Mouse (Mus musculus) liver, postnatal 0 days (tissue): ENCODE results near the gene Ogfod1. TPM values are rescaled to one million over a fixed set of nuclear protein-coding genes. Genes with fewer than 3 reads are reported as not detected.

Experiments
- ATAC-seq: fragments of 200-750 bp; cut with Nextera tagmentation; 2 replicates; pipeline ENCODE4 v1.8.0; 2017; ENCODE audit warnings: mild to moderate bottlenecking, moderate library complexity
- DNase-seq: peaks from one replicate; pipeline ENCODE4 v3.0.0-alpha.2; 2016
- H3K27ac ChIP-seq: fragments of 300-500 bp; sonication (generic); 2 replicates; pipeline ENCODE4 v1.5.1; 2014; ENCODE audit warnings: antibody characterized with exemption, moderate library complexity, mild to moderate bottlenecking, low read depth
- H3K27me3 ChIP-seq: fragments of 300-500 bp; sonication (generic); 2 replicates; pipeline ENCODE4 v1.6.1; 2014; ENCODE audit warnings: low read length, control low read depth, mixed read lengths; ENCODE audit not compliant: insufficient read depth
- H3K36me3 ChIP-seq: fragments of 300-500 bp; sonication (generic); replicated peaks from 2 replicates; pipeline ENCODE4 v1.6.1; 2014; ENCODE audit warnings: mild to moderate bottlenecking, control low read depth, low read length, moderate library complexity, mixed read lengths; ENCODE audit not compliant: insufficient read depth
- H3K4me1 ChIP-seq: fragments of 300-500 bp; sonication (generic); 2 replicates; pipeline ENCODE4 v1.6.1; 2014; ENCODE audit warnings: antibody characterized with exemption, mild to moderate bottlenecking, control low read depth; ENCODE audit not compliant: insufficient read depth
- H3K4me2 ChIP-seq: fragments of 300-500 bp; sonication (generic); 2 replicates; pipeline ENCODE4 v1.6.1; 2014; ENCODE audit warnings: low read depth, mild to moderate bottlenecking, low read length, moderate library complexity, mixed read lengths
- H3K4me3 ChIP-seq: fragments of 300-500 bp; sonication (generic); 2 replicates; pipeline ENCODE4 v1.5.1; 2014; ENCODE audit warnings: low read depth, low read length
- H3K9ac ChIP-seq: fragments of 300-500 bp; sonication (generic); replicated peaks from 2 replicates; pipeline ENCODE4 v1.6.1; 2014; ENCODE audit warnings: mild to moderate bottlenecking, moderate library complexity
- H3K9me3 ChIP-seq: fragments of 300-500 bp; sonication (generic); 2 replicates; pipeline ENCODE4 v1.6.1; 2016; ENCODE audit warnings: mild to moderate bottlenecking, control low read depth, low read length, mixed read lengths
- CTCF ChIP-seq: sonication (generic); IDR thresholded peaks from 2 replicates; pipeline ENCODE4 v1.5.1; 2016; ENCODE audit warnings: antibody characterized with exemption, low read depth
- EP300 ChIP-seq: IDR thresholded peaks from 2 replicates; pipeline ENCODE4 v1.6.1; 2016; ENCODE audit warnings: antibody characterized with exemption, low read depth, mild to moderate bottlenecking
- WGBS: fragments of 180-500 bp; shearing (Covaris S2); extraction: QIAGEN DNeasy Blood & Tissue Kit; methylation state at CpG from one replicate; pipeline ENCODE4 v1.1.7; 2014; ENCODE audit not compliant: insufficient replicate concordance; 5-methylcytosine and 5-hydroxymethylcytosine counted together
- polyA plus RNA-seq: library from polyadenylated mRNA; unstranded; fragments of >200 nt; fragmentation: Nextera tagmentation; extraction: Ambion mirVana; gene quantifications from 2 replicates; pipeline ENCODE4 v1.2.1, GENCODE M21; 2015

Ogfod1 gene
- polyA plus RNA-seq, 1 experiment from 2014 or later = 3.5 TPM

DNA sequence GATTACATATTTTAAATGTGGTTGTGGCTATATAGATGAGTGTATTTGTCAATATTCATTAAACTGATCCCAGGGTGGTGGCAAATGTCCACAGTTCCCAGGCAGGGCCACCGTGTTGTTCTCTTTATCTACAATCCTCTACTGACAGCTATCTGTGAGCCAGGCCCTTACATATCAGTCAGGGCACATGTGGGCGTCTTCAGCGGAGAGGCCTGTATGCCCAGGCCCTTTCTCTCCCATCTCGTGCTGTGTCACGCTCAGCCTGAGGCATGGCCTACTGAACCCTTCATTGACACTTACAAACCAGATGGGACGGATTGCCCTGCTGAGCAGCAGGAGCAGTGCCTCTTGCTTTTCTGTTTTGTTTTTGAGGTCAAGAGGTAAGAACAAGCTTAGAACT, 72.4 kb downstream of the Ogfod1 start:
- no peak overlapping the region for H3K4me3 ChIP-seq
- no peak overlapping the region; the same call in 1 of the 2 replicates for H3K4me2 ChIP-seq
- H3K27me3 ChIP-seq = no peaks in the 10 kb centered on the region
- no peaks in the 10 kb centered on the region for H3K9me3 ChIP-seq
- peak; percentile 54 for DNase-seq
- WGBS = 44% methylated on average over 6 of the region's 6 CpGs
- TF ChIP-seq EP300 (peak; percentile 73), CTCF (no peak)
- ATAC-seq = peak; percentile 97
- H3K9ac ChIP-seq = no peak overlapping the region
- peaks cover 20% of the 10 kb centered on the region for H3K4me1 ChIP-seq
- peak overlapping the region; percentile 71; the same call in 1 of the 2 replicates for H3K27ac ChIP-seq
- H3K36me3 ChIP-seq = no peaks in the 10 kb centered on the region

DNA sequence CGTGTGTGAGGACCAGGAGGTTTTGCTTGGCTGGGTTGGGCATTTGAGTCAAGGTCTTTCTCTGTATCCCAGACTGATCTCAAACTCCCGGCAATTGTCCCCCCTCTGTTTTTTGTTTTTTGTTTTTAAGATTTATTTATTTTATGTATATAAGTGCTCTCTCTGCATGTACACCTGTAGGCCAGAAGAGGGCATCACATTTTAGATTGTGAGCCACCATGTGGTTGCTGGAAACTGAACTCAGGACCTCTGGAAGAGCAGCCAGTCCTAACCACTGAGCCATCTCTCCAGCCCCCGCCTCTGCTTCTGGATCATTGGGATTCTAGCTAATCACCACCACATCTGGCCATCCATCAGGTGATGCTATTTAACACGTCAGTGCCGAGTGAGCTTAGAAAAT, 72.8 kb downstream of the Ogfod1 start:
- ATAC-seq (peak; percentile 40; the same call in 1 of the 2 replicates), DNase-seq (no peak)
- no peaks in the 10 kb centered on the region for H3K36me3 ChIP-seq
- peaks cover 20% of the 10 kb centered on the region for H3K4me1 ChIP-seq
- H3K4me3 ChIP-seq = no peak overlapping the region
- H3K9ac ChIP-seq = no peak overlapping the region
- no peak overlapping the region; the same call in 1 of the 2 replicates for H3K4me2 ChIP-seq
- 77% methylated on average over 5 of the region's 5 CpGs for WGBS
- H3K27me3 ChIP-seq = no peaks in the 10 kb centered on the region
- peak; percentile 35 for TF ChIP-seq CTCF
- no peak for TF ChIP-seq EP300
- peak overlapping the region; percentile 71; the same call in 1 of the 2 replicates for H3K27ac ChIP-seq
- H3K9me3 ChIP-seq = no peaks in the 10 kb centered on the region

DNA sequence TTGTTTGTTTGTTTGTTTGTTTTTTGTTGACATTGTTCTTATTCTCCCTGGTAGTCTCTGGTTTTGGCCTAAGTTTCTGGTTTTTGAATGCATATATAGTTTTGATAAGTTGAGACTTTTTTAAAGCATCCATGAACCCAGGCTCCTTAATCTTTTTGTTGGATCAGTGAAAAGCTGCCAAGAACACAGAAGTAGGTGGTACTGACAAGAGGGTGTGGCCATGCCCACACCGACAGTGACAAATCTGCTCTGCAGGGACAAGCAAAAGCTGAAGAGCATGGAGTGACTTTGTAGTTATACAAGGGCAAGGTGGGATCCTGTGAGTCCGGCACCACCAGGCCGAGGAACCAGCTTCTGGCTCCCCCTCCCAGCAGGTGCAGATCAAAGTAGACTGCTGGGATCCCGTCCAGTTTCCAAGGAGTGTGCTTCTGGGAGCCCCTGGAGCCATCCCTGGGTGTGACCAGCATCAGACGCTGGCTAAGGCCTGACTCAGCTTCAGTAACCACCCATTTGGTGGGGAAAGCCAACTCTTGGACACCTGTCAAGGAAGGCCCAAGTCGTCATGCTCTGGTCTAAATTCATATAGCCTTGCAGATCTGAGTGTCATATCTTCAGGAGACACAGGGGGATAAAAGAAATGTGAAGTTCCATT, 73.7 kb downstream of the Ogfod1 start:
- Histone ChIP-seq H3K36me3 (no peaks in the 10 kb centered on the region), H3K9me3 (no peaks in the 10 kb centered on the region), H3K4me2 (peak overlapping the region; percentile 46; the same call in 1 of the 2 replicates), H3K9ac (no peak overlapping the region), H3K27ac (peak overlapping the region; percentile 71; the same call in 1 of the 2 replicates), H3K4me1 (peaks cover 20% of the 10 kb centered on the region), H3K4me3 (no peak overlapping the region), H3K27me3 (no peaks in the 10 kb centered on the region)
- DNase-seq (no peak), ATAC-seq (no peak; the same call in 1 of the 2 replicates)
- no peak for TF ChIP-seq CTCF
- no peak for TF ChIP-seq EP300
- 70% methylated on average over 6 of the region's 6 CpGs for WGBS

DNA sequence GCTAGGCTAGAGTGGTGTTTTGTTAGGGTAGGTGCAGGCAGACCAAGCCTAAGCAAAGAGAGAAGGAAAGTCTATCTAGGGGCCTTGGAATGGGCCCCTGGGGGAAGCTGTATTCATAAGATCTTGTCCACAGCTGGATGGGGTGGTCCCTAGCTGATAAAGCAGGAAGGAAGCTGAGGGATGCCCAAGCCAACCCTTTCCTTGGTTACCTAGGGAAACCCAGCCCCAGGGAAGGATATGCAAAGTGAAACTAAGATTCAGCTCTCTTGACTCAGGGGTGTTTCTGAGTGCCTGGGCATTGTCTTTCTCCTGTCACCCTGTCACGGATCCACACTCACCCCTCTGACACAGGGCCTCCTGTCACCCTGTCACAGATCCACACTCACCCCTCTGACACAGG, 76.4 kb downstream of the Ogfod1 start:
- TF ChIP-seq CTCF = no peak
- no peak for TF ChIP-seq EP300
- H3K9ac ChIP-seq = no peak overlapping the region
- H3K4me3 ChIP-seq = no peak overlapping the region
- H3K4me2 ChIP-seq = no peak overlapping the region
- no peaks in the 10 kb centered on the region for H3K27me3 ChIP-seq
- H3K27ac ChIP-seq = no peak overlapping the region
- DNase-seq (no peak), ATAC-seq (no peak)
- H3K9me3 ChIP-seq = no peaks in the 10 kb centered on the region
- H3K36me3 ChIP-seq = no peaks in the 10 kb centered on the region
- WGBS = 63% methylated on average over 1 of the region's 1 CpGs
- H3K4me1 ChIP-seq = peaks cover 20% of the 10 kb centered on the region

DNA sequence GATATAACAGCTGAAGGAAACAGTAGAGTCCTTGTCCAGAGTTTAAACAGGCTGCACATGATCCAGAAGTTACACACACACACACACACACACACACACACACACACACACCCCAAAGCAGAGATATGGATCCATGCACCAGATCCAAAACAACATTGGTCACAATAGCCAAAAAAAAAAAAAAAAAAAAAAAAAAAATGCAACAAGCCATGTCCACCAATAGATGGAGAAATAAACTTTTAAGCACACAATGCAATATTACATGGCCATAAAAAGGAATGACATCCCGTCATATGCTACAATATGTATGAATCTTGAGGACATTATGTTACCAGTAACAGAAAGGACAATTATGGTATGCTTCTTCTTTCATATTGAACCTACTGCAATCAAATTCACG, 77.0 kb downstream of the Ogfod1 start:
- Histone ChIP-seq H3K4me1 (peaks cover 24% of the 10 kb centered on the region), H3K9ac (no peak overlapping the region)

More for the DNA sequence above, 77.0 kb downstream of the Ogfod1 start:
- Histone ChIP-seq H3K4me2 (no peak overlapping the region), H3K36me3 (no peaks in the 10 kb centered on the region), H3K27ac (no peak overlapping the region), H3K27me3 (no peaks in the 10 kb centered on the region), H3K9me3 (no peaks in the 10 kb centered on the region), H3K4me3 (no peak overlapping the region)
- no peak for ATAC-seq
- TF ChIP-seq CTCF (no peak), EP300 (no peak)
- DNase-seq = no peak
- WGBS = 86% methylated on average over 2 of the region's 2 CpGs

Other genes with a start within 250 kb of the Ogfod1 start
- 0.08 and 0.34 TPM in 2 replicates for gene Gnao1, start 227.2 kb upstream of the Ogfod1 start, polyA plus RNA-seq
- gene Amfr, start 24.4 kb upstream of the Ogfod1 start, polyA plus RNA-seq = 60.2 and 66.9 TPM in 2 replicates
- 52.6 and 59.8 TPM in 2 replicates for gene Nudt21, start 167 bp upstream of the Ogfod1 start, polyA plus RNA-seq
- gene Bbs2, start 61.7 kb downstream of the Ogfod1 start, polyA plus RNA-seq = 1.5 and 1.8 TPM in 2 replicates
- gene Mt4, start 100.0 kb downstream of the Ogfod1 start, polyA plus RNA-seq = not detected in 2 replicates
- not detected in 2 replicates for gene Mt3, start 115.4 kb downstream of the Ogfod1 start, polyA plus RNA-seq
- 507 and 771 TPM in 2 replicates for gene Mt2, start 135.5 kb downstream of the Ogfod1 start, polyA plus RNA-seq
- 2,663 and 3,863 TPM in 2 replicates for gene Mt1, start 141.9 kb downstream of the Ogfod1 start, polyA plus RNA-seq
- gene Nup93, start 177.4 kb downstream of the Ogfod1 start, polyA plus RNA-seq = 13.4 and 18.2 TPM in 2 replicates